Mouse (Mus musculus) kidney, adult 9 months (tissue): ENCODE data around the gene Sult1c1.
"Not testable (repeated sequence)": the region's sequence is repeated elsewhere in the genome, so short reads cannot be mapped to it uniquely, and the experiment has no call there.

Experiments
- DNase-seq: peaks from one replicate; pipeline ENCODE4 v3.0.0; 2022

The Sult1c1 gene

DNA sequence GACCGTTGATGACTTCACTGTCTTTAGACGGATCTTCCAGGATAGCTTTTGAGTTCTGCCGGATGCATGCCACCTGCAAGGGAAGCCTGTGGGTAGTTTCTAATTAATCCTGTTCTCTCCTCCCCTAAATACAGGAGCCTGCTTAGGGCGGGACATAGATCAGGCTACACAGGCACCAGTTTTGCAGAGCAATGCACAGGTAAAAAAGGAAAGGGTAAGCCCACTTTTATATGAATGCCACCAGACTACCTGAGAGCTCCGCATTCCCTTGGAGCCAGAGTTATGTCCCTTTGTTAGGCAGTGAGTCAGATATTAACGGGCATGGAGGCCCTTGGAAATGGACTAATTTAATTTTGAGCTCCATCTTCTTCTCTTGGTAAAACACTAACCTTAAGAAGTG lies at the start of gene Sult1c1:
TSS of gene Sult1c1 (minus strand) at position 101 of the 400 bp plus-strand sequence.
- DNase-seq: no peak

DNA sequence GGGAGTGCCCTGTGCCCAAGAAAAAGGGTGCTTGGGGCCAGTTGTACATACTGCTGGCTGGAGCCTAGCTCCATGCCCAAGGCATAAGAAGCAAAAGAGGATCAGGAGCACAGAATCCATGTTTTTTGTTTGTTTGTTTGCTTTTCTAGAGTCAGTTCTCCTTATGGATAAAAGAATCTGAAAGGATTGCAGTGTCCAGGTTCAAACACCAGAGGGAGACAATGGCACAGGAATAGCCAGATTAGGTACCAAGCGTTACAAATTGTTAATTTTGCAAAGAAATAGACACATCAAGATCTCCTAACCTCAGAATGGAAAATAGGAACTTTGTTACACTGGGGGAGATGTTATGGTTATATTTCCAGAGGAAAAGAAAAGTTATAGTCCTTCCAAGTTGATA lies 23.7 kb upstream of the Sult1c1 start:
- DNase-seq: peak; percentile 56

DNA sequence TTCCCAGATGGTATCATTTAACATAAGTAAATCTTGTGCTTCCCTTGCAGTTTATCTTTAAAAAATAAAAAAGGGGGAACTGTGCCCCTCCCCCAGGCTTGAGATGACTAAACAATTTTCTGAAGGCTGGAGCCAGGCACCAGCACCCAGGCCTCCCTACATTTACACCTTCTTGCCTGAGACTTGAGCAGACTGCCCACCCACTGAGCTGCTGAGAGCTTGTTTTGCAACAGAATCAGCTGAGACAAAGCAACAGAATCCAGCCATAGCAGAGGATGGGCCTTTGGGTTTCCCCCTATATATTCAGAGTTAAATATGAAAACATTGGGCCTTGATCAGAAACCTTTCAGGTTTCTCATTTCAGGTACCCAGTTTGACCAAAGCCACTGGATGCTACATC lies 20.7 kb upstream of the Sult1c1 start:
- DNase-seq: no peak

DNA sequence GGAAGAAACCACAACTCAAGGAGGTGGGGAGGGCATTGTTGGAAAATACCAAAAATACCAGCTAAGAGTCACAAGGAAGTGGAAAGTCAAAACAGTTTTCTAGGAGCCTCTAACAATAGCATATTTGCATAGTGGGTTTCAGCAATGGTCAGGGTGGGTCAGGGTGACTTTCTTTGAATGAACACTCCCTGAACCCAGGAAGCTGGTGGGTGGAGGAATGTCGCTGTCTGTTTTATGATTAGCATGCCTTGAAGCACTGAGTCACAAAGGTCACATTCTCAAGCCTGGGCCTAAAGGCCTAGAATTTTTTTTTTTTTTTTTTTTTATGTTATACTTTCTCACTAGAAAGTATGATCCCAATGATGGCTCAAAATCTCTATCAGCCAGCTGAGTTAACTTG lies 20.1 kb upstream of the Sult1c1 start:
- DNase-seq: not testable (repeated sequence)

DNA sequence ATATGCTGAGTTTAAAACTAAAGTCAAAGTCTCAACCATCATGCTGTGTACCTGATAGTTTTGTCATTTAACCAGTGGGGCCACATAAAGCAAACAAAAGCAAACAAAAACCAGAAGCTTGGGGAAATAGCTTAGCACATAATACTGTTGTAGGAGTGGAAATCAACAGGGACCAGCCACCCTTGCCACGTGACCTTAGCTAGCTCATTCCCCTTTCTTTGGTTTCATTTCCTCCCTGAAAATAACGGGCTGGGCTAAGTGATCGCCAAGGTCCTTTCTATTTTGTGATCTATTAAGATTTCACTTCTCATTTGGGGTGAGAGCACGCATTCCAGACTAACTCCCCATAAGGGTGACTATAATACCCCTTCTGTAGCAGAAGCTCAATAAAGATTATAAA lies 13.0 kb upstream of the Sult1c1 start:
- DNase-seq: no peak

DNA sequence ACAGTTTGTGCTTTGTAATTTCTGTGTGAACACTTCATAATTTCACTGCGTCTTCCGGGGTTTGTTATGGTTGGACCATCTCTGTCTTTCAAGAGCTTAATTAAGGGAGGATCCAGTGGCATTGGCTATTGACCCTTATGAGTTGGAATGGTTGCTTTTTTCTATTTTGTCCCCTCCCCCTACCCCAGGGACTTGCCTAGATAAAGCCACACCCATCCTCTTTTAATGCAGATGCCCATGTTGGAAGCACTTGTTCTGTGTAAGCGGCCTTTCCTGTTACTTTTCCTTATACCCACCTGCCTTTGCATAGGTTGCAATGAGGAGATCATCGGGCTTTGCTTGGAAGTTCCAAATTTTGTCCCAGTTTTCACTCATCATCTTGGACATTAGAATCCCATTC lies 16.9 kb downstream of the Sult1c1 start:
- no peak for DNase-seq

DNA sequence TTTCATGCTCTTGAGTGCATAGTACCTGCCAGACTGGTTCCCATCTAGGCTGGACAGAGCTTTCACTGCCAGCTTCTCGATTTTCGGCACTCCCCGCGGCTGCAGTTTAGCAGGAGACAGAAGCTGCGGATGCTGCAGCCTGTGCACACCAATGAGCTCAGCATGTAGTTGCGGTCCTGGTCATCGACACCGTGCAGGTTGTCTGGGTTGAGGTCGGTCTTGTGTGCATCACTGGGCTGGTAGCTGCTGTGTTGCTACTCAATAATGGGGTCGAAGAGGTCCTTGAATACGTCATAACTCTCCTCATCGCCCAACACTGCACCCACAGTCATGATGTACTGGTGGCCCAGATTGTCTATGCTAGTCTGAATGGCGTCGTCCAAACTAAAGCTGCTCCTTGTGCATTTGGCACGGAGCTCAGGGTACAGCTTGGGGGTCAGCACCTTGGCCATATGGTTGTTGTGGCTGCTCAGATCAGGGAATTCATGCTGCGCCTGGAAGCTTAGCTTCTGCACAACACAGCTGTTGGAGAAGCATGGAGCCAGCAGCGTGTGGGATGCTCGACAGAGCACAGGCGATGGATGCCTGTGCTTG lies 48.8 kb downstream of the Sult1c1 start:
- DNase-seq: no peak

DNA sequence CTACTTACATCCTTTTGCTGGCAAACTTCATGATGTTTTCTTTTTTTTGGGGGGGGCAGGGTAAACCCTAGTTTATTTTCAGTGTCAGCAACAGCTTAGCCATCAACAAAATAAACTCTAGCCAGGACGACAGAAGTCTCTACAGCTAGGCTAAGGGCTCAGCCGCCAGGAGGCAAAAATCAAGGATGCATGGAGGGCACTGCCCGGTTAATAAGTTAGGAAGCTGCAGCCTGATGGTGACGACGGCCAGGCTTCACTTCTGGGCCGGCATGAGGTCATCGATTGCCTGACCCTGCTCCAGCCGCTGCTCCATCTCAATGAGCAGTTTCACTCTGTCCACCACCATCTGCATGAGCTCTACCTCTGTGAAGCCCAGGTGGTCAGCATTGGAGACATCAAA lies 49.7 kb downstream of the Sult1c1 start:
- DNase-seq: peak; percentile 55
